Mouse (Mus musculus) adrenal gland, adult 8-10 months (tissue): ENCODE results near the gene Dnttip1. TPM values are rescaled to one million over a fixed set of nuclear protein-coding genes. Genes with fewer than 3 reads are reported as not detected.

Experiments
- DNase-seq: peaks from one replicate; pipeline ENCODE4 v3.0.0; 2022
- total RNA-seq, 4 experiments: library from RNA; stranded (reverse); gene quantifications; 2 replicates each; pipeline ENCODE4 v1.2.4; 2022

The Dnttip1 gene
- total RNA-seq, 4 experiments from 2014 or later, result 35.2 to 52.1 (median 46.1) TPM

DNA sequence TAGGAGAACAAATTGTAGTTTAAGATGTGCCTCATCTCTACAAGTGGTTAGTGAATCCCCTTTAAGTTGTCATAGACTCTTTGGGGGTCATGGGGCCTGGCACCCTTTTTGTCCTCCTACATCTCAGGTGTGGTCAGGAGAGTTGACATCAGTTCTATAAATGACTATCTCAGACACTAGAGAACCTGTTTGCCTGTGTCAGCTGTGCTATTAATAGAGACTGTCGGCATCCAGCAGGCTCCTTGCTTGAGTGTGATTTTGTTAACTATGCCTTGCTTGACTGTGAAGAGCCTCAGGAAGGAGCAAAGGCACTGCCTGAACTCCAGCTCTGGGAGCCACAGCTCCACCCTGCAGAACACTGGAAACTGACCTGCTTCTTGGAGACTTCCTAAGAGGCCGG lies 9.0 kb downstream of the Dnttip1 start:
- DNase-seq, result no peak

- no peak for DNase-seq
Observed at GRCm38 (mm10) chr2:164757841-164758240, 12.1 kb downstream of the Dnttip1 start.

DNA sequence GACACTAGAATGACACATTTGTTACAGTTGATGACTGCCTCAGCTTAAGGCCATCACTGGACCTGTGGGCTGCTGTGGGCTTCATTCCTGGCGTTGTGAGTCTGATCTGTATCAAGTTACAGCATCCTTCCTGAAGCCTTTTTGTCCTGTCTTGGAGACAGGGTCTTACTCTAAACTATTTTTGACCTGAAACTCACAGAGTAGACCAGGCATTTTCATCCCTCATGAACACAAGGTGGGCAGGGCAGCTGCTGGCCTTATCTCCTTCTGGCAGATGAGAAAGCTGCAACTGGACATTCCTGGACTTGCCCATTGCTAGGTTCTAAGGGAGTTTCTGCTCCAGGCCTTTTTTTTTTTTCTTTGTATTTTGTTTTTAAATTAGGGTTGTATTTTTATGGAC lies 12.9 kb downstream of the Dnttip1 start:
- DNase-seq, result no peak

DNA sequence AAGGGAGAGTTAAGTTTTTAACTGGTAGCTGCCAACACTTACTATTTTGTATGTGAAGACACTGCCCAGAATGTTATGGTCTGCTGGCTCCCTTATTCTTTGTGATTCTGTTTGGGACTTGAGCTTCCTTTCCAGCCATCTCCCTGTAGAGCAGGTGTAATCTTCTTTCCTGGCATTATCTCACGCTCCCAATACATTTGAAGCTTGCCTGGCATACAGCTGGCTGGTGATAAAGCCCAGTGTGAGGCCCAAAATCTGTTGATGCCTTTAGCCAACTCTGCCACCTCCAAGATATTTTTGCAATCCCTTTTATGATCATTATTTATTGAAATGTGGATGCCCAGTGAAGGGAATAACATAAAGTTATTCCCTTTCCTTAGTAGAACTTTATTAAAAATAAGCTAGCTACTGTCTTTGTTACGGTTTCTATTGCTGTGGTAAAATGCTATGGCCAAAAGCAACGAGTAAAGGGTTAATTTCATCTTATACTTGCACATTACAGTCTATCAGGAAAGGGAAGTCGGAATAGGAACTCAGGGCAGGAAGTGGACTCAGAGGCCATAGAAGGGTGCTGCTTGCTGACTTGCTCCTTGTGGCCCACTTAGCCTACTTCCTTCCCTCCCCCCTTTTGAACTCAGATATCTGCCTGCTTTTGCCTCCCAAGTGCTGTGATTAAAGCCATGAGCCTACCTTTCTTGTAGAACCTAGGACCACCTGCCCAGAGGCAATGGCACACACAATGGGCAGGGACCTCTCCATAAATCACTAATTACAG lies 14.5 kb downstream of the Dnttip1 start:
- no peak for DNase-seq

DNA sequence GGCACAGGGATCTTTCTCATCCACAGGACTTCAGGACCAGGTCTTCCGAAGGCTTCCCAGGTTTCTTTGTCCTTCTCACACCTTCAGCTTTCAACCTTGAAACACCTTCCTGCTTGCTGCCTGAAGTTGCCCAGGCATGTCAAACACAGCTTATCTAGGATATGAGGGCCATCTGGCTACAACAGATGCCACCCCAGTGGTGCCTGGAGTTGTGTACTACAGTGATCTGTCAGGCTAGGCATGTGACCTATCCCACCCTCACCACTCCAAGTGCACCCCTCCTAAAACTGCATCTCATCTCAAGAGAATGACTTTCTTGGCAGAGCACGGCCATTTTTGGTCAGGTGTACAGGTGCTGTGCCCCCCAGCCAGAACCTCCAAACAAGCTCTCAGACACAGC lies 15.7 kb downstream of the Dnttip1 start:
- no peak for DNase-seq

- no peak for DNase-seq
Observed at GRCm38 (mm10) chr2:164761971-164762370, 16.2 kb downstream of the Dnttip1 start.

DNA sequence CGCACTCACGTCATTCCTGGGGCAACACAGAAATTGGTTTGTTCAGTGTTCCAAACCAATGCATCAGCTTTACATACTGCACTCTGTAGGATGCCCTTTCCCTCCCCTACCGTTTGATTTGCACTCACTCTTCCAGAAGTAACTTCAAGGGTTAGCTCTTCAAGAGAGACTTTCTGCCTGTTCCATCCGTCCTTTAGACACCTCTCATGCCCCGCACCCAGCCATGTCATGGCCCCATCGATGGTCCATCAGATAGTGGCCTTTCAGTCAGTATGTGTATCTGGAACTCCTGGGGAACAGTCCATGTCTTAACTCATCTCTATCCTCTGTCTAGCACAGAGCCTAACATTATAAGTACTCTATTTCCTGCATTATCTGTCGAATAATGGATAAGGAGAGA lies 16.8 kb downstream of the Dnttip1 start:
- no peak for DNase-seq

- DNase-seq, result no peak
Observed at GRCm38 (mm10) chr2:164765841-164766240, 20.1 kb downstream of the Dnttip1 start.

GRCm38 (mm10) chr2:164767812-164768540 lies 22.2 kb downstream of the Dnttip1 start:
- DNase-seq, result no peak

- DNase-seq, result peak; percentile 98
Observed at GRCm38 (mm10) chr2:164769258-164770037, 23.7 kb downstream of the Dnttip1 start, which contains the start of gene Ube2c. Gene Ube2c (plus strand): TSS chr2:164769898.

DNA sequence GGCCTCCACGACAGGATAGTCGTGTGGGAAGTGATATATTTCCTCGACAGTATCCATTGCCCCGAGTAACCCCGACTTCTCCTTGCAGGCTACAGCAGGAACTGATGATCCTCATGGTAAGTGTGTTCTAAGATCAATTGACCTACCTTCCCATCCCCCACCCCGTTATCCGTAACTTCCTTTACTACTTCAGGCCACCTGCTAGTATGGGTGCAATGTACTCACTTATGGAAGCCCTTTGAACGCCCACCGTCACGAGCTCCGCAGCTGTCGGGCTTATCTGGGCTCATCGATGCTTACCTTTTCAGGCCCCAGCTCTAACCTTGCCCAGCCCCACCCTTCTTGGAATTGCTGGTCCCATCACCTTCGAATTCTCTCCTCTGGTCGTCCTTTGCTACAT lies 24.5 kb downstream of the Dnttip1 start:
- DNase-seq, result no peak

DNA sequence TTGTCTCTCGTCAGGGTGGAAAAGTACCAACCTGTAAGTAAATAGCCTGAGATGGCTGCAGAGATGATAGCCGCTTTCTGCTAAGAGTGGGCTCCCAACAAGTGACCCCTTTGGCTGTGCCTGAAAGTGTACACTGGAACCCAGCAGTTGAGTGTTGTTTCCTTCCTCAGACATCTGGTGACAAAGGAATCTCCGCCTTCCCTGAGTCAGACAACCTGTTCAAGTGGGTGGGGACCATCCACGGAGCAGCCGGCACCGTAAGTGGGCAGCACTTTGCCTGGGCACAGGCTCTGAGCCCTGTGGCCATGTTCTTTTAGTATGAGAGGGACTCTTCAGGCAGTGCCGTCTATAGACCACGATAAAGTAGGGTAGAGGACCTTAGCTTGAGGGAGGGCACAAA lies 25.3 kb downstream of the Dnttip1 start:
- DNase-seq, result no peak

GRCm38 (mm10) chr2:164773229-164773988 lies 27.6 kb downstream of the Dnttip1 start:
- DNase-seq, result no peak

GRCm38 (mm10) chr2:164773989-164774364 lies 28.2 kb downstream of the Dnttip1 start:
- DNase-seq, result no peak

DNA sequence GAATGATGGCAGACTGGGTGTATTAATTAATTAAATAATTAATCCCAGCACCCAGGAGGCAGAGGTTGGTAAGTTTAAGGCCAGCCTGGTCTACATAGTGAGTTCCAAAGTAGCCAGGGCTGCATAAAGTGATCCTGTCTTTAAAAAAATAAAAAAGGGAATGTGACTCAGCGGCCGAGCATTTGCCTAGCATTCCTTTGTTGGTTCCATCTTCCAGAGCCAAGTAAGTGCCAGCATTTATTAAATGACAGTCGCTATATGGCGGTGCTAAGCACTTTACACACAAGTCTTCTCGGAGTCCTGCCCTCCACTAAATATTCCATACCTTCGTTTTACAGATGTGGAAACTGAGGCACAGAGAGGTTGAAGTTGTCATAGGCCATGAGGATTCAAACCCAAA lies 30.3 kb downstream of the Dnttip1 start:
- no peak for DNase-seq

DNA sequence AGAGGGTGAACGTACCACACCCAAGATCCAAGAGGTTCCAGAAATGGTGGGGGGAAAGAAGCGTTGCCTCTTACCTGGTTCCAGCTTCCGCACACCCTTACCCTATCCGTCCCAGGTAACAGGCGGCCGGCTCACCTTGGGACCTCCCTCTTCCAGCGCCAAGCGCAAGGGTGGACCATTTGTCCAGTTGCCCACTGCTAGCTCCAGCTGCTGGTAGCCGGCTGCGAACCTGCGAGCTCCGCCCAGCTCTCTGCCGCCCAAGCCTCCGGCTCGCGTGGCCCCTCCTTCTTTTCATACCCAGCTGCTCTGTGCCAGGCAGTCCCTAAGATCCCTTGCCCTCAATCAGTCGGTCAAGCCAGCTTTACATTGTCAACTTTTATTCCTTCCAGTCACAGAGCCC lies 31.0 kb downstream of the Dnttip1 start:
- no peak for DNase-seq

DNA sequence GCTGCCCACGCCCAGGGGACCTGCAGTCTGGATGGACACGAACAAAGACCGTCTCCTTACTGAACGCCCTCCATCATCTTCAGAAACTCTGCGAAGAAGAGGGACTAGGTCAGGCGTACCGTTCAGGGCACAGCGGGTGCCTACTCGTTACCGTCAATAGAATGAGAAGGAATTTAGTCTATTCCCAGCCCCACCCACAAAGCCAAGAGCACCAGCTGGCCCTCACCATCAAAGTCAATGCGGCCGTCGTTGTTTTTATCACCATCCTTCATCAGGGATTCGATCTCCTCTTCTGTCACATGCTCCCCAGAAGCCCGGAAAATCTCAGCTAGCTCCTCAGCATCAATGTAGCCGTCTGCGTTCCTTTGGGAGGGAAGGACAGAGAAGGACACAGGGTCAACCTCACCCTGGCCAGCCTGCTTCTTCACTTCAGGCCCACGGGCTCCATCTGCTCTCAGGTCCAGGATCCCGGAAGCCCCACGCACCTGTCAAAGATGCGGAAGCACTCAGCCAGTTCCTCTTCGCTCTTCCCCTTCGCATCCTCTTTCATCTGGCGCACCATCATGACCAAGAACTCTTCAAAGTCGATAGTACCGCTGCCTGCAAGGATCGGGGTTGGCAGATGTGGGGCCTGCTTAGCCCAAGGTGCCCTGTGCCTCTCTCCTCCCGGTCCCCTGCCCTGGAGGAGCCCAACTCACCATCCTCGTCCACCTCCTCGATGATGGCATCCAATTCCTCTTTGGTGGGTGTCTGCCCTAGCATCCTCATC lies 31.6 kb downstream of the Dnttip1 start:
- no peak for DNase-seq

DNA sequence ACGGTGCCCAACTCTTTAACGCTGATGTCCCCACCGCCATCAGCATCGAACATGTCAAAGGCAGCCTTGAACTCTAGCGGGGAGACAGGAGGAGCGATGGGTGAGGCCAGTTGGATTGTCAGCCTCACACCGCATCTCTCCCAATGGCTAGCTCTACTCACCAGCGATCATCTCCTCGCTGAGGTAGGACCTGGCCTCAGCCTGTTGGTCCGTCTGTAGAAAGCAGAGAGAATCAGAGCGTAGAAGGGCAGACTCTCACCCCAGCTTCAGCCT lies 32.2 kb downstream of the Dnttip1 start:
- DNase-seq, result no peak

GRCm38 (mm10) chr2:164778809-164779208 lies 33.0 kb downstream of the Dnttip1 start:
- DNase-seq, result no peak

GRCm38 (mm10) chr2:164779481-164780086 lies 33.8 kb downstream of the Dnttip1 start, which contains the start of gene Tnnc2:
Gene Tnnc2 (minus strand): TSS chr2:164779967.
- no peak for DNase-seq

- DNase-seq, result no peak
Observed at GRCm38 (mm10) chr2:164781876-164782275, 36.1 kb downstream of the Dnttip1 start.
